Mouse (Mus musculus) forebrain, postnatal 0 days (tissue): ENCODE data around the gene Hk1. TPM values are rescaled to one million over a fixed set of nuclear protein-coding genes. Genes with fewer than 3 reads are reported as not detected.

ENCODE experiments used
- ATAC-seq: fragments of 200-750 bp; cut with Nextera tagmentation; 2 replicates; pipeline ENCODE4 v1.8.0; 2017; ENCODE audit warnings: mild to moderate bottlenecking, moderate library complexity
- DNase-seq: peaks from one replicate; pipeline ENCODE4 v3.0.0-alpha.2; 2015
- H3K27ac ChIP-seq: fragments of 300-500 bp; sonication (generic); 2 replicates; pipeline ENCODE4 v1.5.1; 2014; ENCODE audit warnings: low read depth, mild to moderate bottlenecking, antibody characterized with exemption, low read length, moderate library complexity, mixed read lengths
- H3K27me3 ChIP-seq: fragments of 300-500 bp; sonication (generic); 2 replicates; pipeline ENCODE4 v1.6.1; 2014; ENCODE audit warnings: mild to moderate bottlenecking, low read length, mixed read lengths; ENCODE audit not compliant: insufficient read depth
- H3K36me3 ChIP-seq: fragments of 300-500 bp; sonication (generic); 2 replicates; pipeline ENCODE4 v1.6.1; 2014; ENCODE audit warnings: mild to moderate bottlenecking, moderate library complexity; ENCODE audit not compliant: insufficient read depth
- H3K4me1 ChIP-seq: fragments of 300-500 bp; sonication (generic); 2 replicates; pipeline ENCODE4 v1.6.1; 2014; ENCODE audit warnings: antibody characterized with exemption; ENCODE audit not compliant: insufficient read depth
- H3K4me2 ChIP-seq: fragments of 300-500 bp; sonication (generic); 2 replicates; pipeline ENCODE4 v1.6.1; 2014; ENCODE audit warnings: low read depth, mild to moderate bottlenecking, moderate library complexity
- H3K4me3 ChIP-seq: fragments of 300-500 bp; sonication (generic); 2 replicates; pipeline ENCODE4 v1.5.1; 2014; ENCODE audit warnings: low read depth, low read length, mixed read lengths
- H3K9ac ChIP-seq: fragments of 300-500 bp; sonication (generic); 2 replicates; pipeline ENCODE4 v1.6.1; 2014; ENCODE audit warnings: mild to moderate bottlenecking
- H3K9me3 ChIP-seq: fragments of 300-500 bp; sonication (generic); 2 replicates; pipeline ENCODE4 v1.6.1; 2016; ENCODE audit warnings: low read length
- CTCF ChIP-seq: sonication (generic); IDR thresholded peaks from 2 replicates; pipeline ENCODE4 v1.5.1; 2016; ENCODE audit warnings: antibody characterized with exemption, control low read depth, low read depth
- WGBS: fragments of 180-500 bp; shearing (Covaris S2); extraction: QIAGEN DNeasy Blood & Tissue Kit; methylation state at CpG from one replicate; pipeline ENCODE4 v1.1.7; 2014; 5-methylcytosine and 5-hydroxymethylcytosine counted together
- polyA plus RNA-seq: library from polyadenylated mRNA; unstranded; fragments of >200 nt; fragmentation: Nextera tagmentation; extraction: Ambion mirVana; gene quantifications from 2 replicates; pipeline ENCODE4 v1.2.1, GENCODE M21; 2015
- total RNA-seq: library from RNA; depleted of rRNA; stranded (reverse); fragments of >200 nt; gene quantifications from 2 replicates; pipeline ENCODE4 v1.2.3, GENCODE M21; 2014; rRNA removed

Gene Hk1
- total and polyA plus RNA-seq, 2 experiments from 2014 or later: 90.1 to 140 TPM

- H3K4me3 ChIP-seq: no peak overlapping the region
- DNase-seq (no peak), ATAC-seq (no peak)
- H3K9me3 ChIP-seq: no peaks in the 10 kb centered on the region
- WGBS: 85% methylated on average over 17 of the region's 17 CpGs
- TF ChIP-seq CTCF: no peak
- H3K27me3 ChIP-seq: no peaks in the 10 kb centered on the region
- no peak overlapping the region for H3K9ac ChIP-seq
- H3K4me2 ChIP-seq: no peak overlapping the region
- H3K4me1 ChIP-seq: no peaks in the 10 kb centered on the region
- H3K27ac ChIP-seq: no peak overlapping the region
- no peaks in the 10 kb centered on the region for H3K36me3 ChIP-seq
Observed at GRCm38 (mm10) chr10:62222777-62223176, 156.9 kb downstream of the Hk1 start.

DNA sequence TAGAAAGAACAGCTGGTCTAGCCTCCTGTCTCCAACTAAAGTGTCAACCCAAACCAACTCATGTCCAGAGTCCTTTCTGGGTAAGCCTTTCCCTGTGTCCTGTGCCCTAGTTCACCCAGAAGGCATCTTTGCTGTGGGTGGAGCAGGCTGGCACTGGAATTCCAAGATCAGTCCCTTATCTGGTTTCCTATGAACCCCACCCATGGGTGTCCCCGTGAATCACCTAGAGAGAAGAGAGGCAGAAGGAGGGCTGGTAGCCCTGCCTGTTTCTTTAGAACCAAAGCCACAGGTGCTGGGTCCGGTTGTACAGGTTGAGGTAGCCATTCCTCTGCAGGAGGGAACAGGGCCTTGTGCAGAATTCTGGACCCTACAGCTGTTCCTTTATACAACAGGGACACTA, 158.1 kb downstream of the Hk1 start:
- Histone ChIP-seq H3K36me3 (no peaks in the 10 kb centered on the region), H3K4me2 (no peak overlapping the region), H3K9ac (no peak overlapping the region), H3K4me1 (no peaks in the 10 kb centered on the region), H3K27ac (no peak overlapping the region), H3K4me3 (no peak overlapping the region), H3K27me3 (no peaks in the 10 kb centered on the region), H3K9me3 (no peaks in the 10 kb centered on the region)
- WGBS: 91% methylated on average over 2 of the region's 2 CpGs
- DNase-seq (no peak), ATAC-seq (no peak)
- no peak for TF ChIP-seq CTCF

DNA sequence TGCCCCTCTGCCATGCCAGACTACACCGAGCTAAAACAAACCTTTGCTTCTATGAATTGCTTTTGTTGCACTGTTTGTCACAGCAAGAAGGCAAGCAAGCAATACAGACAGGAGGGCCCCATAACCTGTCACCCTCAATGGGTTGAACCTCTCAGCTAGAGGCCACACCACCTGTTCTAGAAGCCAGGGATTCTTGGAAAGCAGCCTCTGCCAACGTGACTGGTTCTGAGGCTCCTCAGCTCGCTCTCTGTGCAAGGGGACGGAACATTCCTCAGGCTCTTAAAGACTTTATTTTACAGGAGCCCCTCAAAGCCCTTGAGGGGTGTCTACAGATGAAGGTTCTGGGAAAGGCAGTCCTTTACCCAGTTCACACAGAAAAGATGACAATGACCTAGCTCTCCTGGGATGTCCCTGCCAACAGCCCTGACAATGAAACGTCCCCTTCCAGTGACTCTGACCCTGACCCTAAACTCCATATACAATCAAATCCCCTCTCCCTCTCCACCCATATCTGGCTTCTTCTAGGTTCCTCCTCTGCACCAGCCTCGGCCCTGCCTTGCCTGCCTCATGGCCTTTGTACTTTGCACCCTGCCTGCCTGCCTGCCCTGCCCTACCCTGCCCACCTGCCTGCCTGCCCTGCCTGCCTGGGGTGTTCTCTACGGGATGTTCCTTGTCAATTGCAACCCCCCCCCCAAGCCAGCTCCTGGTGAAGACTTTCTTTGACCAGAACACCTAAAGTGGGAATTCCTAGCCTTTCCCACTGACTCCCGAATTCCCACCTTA, 158.8 kb downstream of the Hk1 start:
- ATAC-seq (no peak), DNase-seq (no peak)
- no peak overlapping the region for H3K9ac ChIP-seq
- no peaks in the 10 kb centered on the region for H3K36me3 ChIP-seq
- H3K27me3 ChIP-seq: no peaks in the 10 kb centered on the region
- no peak overlapping the region for H3K4me3 ChIP-seq
- H3K4me1 ChIP-seq: no peaks in the 10 kb centered on the region
- H3K9me3 ChIP-seq: no peaks in the 10 kb centered on the region
- TF ChIP-seq CTCF: no peak
- H3K4me2 ChIP-seq: no peak overlapping the region
- 80% methylated on average over 8 of the region's 8 CpGs for WGBS
- H3K27ac ChIP-seq: no peak overlapping the region

Other genes starting within 250 kb of the Hk1 start
- gene Neurog3, start 246.8 kb downstream of the Hk1 start, total RNA-seq: not detected in 2 replicates
- gene Neurog3, start 246.8 kb downstream of the Hk1 start, polyA plus RNA-seq: not detected in 2 replicates
- gene Fam241b, start 236.0 kb downstream of the Hk1 start, total RNA-seq: 118 and 120 TPM in 2 replicates
- gene Fam241b, start 236.0 kb downstream of the Hk1 start, polyA plus RNA-seq: 193 and 196 TPM in 2 replicates
- 7.2 and 11.6 TPM in 2 replicates for gene Tspan15, start 148.7 kb downstream of the Hk1 start, total RNA-seq
- 11.6 and 15.2 TPM in 2 replicates for gene Tspan15, start 148.7 kb downstream of the Hk1 start, polyA plus RNA-seq
- gene Tacr2, start 127.5 kb downstream of the Hk1 start, total RNA-seq: not detected in 2 replicates
- gene Tacr2, start 127.5 kb downstream of the Hk1 start, polyA plus RNA-seq: not detected in 2 replicates
- 0.23 and 0.57 TPM in 2 replicates for gene Hkdc1, start 42.6 kb upstream of the Hk1 start, total RNA-seq
- 0.31 and 0.33 TPM in 2 replicates for gene Hkdc1, start 42.6 kb upstream of the Hk1 start, polyA plus RNA-seq
- 2.0 and 2.2 TPM in 2 replicates for gene 4930507D05Rik, start 69.6 kb upstream of the Hk1 start, total RNA-seq
- 0.98 and 1.5 TPM in 2 replicates for gene 4930507D05Rik, start 69.6 kb upstream of the Hk1 start, polyA plus RNA-seq
- gene Supv3l1, start 69.8 kb upstream of the Hk1 start, total RNA-seq: 23.5 and 26.0 TPM in 2 replicates
- 13.2 and 15.8 TPM in 2 replicates for gene Supv3l1, start 69.8 kb upstream of the Hk1 start, polyA plus RNA-seq
- gene Vps26a, start 106.9 kb upstream of the Hk1 start, total RNA-seq: 40.2 and 45.7 TPM in 2 replicates
- gene Vps26a, start 106.9 kb upstream of the Hk1 start, polyA plus RNA-seq: 43.1 and 52.1 TPM in 2 replicates
- gene Srgn, start 147.5 kb upstream of the Hk1 start, total RNA-seq: 12.8 and 17.4 TPM in 2 replicates
- gene Srgn, start 147.5 kb upstream of the Hk1 start, polyA plus RNA-seq: 19.8 and 19.9 TPM in 2 replicates
- gene Kif1bp, start 198.5 kb upstream of the Hk1 start, total RNA-seq: 95.5 and 100 TPM in 2 replicates
- 67.8 and 78.9 TPM in 2 replicates for gene Kif1bp, start 198.5 kb upstream of the Hk1 start, polyA plus RNA-seq
- 24.2 and 30.7 TPM in 2 replicates for gene Ddx21, start 222.4 kb upstream of the Hk1 start, total RNA-seq
- 10.4 and 11.1 TPM in 2 replicates for gene Ddx21, start 222.4 kb upstream of the Hk1 start, polyA plus RNA-seq